Mouse (Mus musculus) C2C12 (cell line): ENCODE results near the gene Sin3a. TPM values are rescaled to one million over a fixed set of nuclear protein-coding genes. Genes with fewer than 3 reads are reported as not detected.

Experiments used
- H3K27me3 ChIP-seq: one replicate; pipeline ENCODE4 v1.6.1; 2011; ENCODE audit not compliant: control insufficient read depth, insufficient read depth, insufficient read length
- H3K36me3 ChIP-seq: one replicate; pipeline ENCODE4 v1.6.1; 2011; ENCODE audit not compliant: control insufficient read depth, insufficient read depth
- H3K4me3 ChIP-seq: one replicate; pipeline ENCODE4 v1.5.1; 2011; ENCODE audit warnings: mild to moderate bottlenecking, control low read depth; ENCODE audit not compliant: poor library complexity, insufficient read depth, severe bottlenecking
- H3K79me2 ChIP-seq: one replicate; pipeline ENCODE4 v1.6.1; 2011; ENCODE audit not compliant: control insufficient read depth, insufficient read depth
- H3K79me3 ChIP-seq: one replicate; pipeline ENCODE4 v1.6.1; 2011; ENCODE audit warnings: low read depth, control low read depth
- H3ac ChIP-seq: one replicate; pipeline ENCODE3; 2011; ENCODE audit warnings: low read depth; ENCODE audit not compliant: control insufficient read depth, insufficient read length
- CEBPB ChIP-seq: IDR thresholded peaks from one replicate; pipeline ENCODE4 v1.6.1; 2011; ENCODE audit warnings: low read depth, mild to moderate bottlenecking, control low read depth, moderate library complexity
- CTCF ChIP-seq: IDR thresholded peaks from one replicate; pipeline ENCODE4 v1.5.1; 2011; ENCODE audit not compliant: control insufficient read depth, insufficient read depth, insufficient read length
- FOSL1 ChIP-seq: IDR thresholded peaks from one replicate; pipeline ENCODE4 v1.8.0; 2011; ENCODE audit warnings: mild to moderate bottlenecking, low read length; ENCODE audit not compliant: poor library complexity, insufficient read depth, severe bottlenecking
- MAX ChIP-seq: IDR thresholded peaks from one replicate; pipeline ENCODE4 v1.6.1; 2011; ENCODE audit warnings: mild to moderate bottlenecking, control low read depth
- MYOD1 ChIP-seq: IDR thresholded peaks from one replicate; pipeline ENCODE4 v1.6.1; 2011; ENCODE audit warnings: low read depth; ENCODE audit not compliant: control insufficient read depth, insufficient read length
- MYOG ChIP-seq: IDR thresholded peaks from one replicate; pipeline ENCODE4 v1.6.1; 2011; ENCODE audit not compliant: control insufficient read depth, insufficient read length; ENCODE audit errors: extremely low read depth
- USF1 ChIP-seq: IDR thresholded peaks from one replicate; pipeline ENCODE4 v1.6.1; 2011; ENCODE audit warnings: low read depth, mild to moderate bottlenecking, control low read depth, moderate library complexity
- polyA plus RNA-seq: library from polyadenylated mRNA; unstranded; fragments of >200 nt; fragmentation: generic; extraction: Trizol; gene quantifications from one replicate; pipeline ENCODE4 v1.2.1, GENCODE M21; 2012; ENCODE audit warnings: missing spikeins

Gene Sin3a
- polyA plus RNA-seq, 1 experiment: 16.6 TPM

- no peak overlapping the region for H3K4me3 ChIP-seq
- peaks cover 9% of the 10 kb centered on the region for H3K36me3 ChIP-seq
- H3K27me3 ChIP-seq: no peaks in the 10 kb centered on the region
- H3K79me2 ChIP-seq: no peaks in the 10 kb centered on the region
- no peaks in the 10 kb centered on the region for H3K79me3 ChIP-seq
- TF ChIP-seq MYOD1 (no peak), USF1 (no peak), MYOG (no peak), CEBPB (no peak), MAX (no peak), FOSL1 (no peak), CTCF (no peak)
- H3ac ChIP-seq: no peak overlapping the region
Observed at GRCm38 (mm10) chr9:57139571-57139970, 67.7 kb downstream of the Sin3a start.

- no peaks in the 10 kb centered on the region for H3K79me2 ChIP-seq
- peaks cover 4% of the 10 kb centered on the region for H3K36me3 ChIP-seq
- no peak overlapping the region for H3ac ChIP-seq
- H3K27me3 ChIP-seq: no peaks in the 10 kb centered on the region
- no peaks in the 10 kb centered on the region for H3K79me3 ChIP-seq
- TF ChIP-seq MYOG (no peak), MYOD1 (no peak), CTCF (no peak), USF1 (no peak), MAX (no peak), FOSL1 (no peak), CEBPB (no peak)
- H3K4me3 ChIP-seq: no peak overlapping the region
Observed at GRCm38 (mm10) chr9:57141417-57142353, 69.8 kb downstream of the Sin3a start.

- no peak overlapping the region for H3ac ChIP-seq
- no peak overlapping the region for H3K4me3 ChIP-seq
- peaks cover 4% of the 10 kb centered on the region for H3K36me3 ChIP-seq
- H3K79me3 ChIP-seq: no peaks in the 10 kb centered on the region
- H3K27me3 ChIP-seq: no peaks in the 10 kb centered on the region
- TF ChIP-seq MAX: no peak
- no peak for TF ChIP-seq CTCF
- TF ChIP-seq FOSL1: no peak
- no peak for TF ChIP-seq CEBPB
- H3K79me2 ChIP-seq: no peaks in the 10 kb centered on the region
Observed at GRCm38 (mm10) chr9:57143212-57143611, 71.4 kb downstream of the Sin3a start.

GRCm38 (mm10) chr9:57144830-57145229 is 73.0 kb downstream of the Sin3a start:
- H3K79me3 ChIP-seq: no peaks in the 10 kb centered on the region
- TF ChIP-seq FOSL1 (no peak), MYOD1 (no peak), CTCF (no peak), MAX (no peak), MYOG (no peak), USF1 (no peak), CEBPB (no peak)
- peaks cover 4% of the 10 kb centered on the region for H3K36me3 ChIP-seq
- H3K27me3 ChIP-seq: no peaks in the 10 kb centered on the region
- H3K4me3 ChIP-seq: no peak overlapping the region
- no peak overlapping the region for H3ac ChIP-seq
- no peaks in the 10 kb centered on the region for H3K79me2 ChIP-seq

GRCm38 (mm10) chr9:57146451-57147066 is 74.7 kb downstream of the Sin3a start:
- H3K4me3 ChIP-seq: no peak overlapping the region

More at GRCm38 (mm10) chr9:57146451-57147066, 74.7 kb downstream of the Sin3a start:
- Histone ChIP-seq H3ac (no peak overlapping the region), H3K79me2 (no peaks in the 10 kb centered on the region), H3K27me3 (no peaks in the 10 kb centered on the region), H3K79me3 (no peaks in the 10 kb centered on the region), H3K36me3 (no peaks in the 10 kb centered on the region)
- TF ChIP-seq FOSL1 (no peak), MYOD1 (no peak), MYOG (no peak), CTCF (no peak), CEBPB (no peak), USF1 (no peak), MAX (no peak)
